Mouse (Mus musculus) adrenal gland, adult 10 weeks (tissue): ENCODE measurements around the gene Mcam. TPM values are rescaled to one million over a fixed set of nuclear protein-coding genes. Genes with fewer than 3 reads are reported as not detected.

Source experiments
- polyA plus RNA-seq: library from polyadenylated mRNA; stranded (reverse); fragments of 350-450 nt; fragmentation: Illumina TruSeq; extraction: RNeasy Lipid Tissue Mini Kit (QIAGEN cat#74804); gene quantifications from one replicate; pipeline ENCODE4 v1.2.3, GENCODE M21; 2014; ENCODE audit warnings: low read depth, low replicate concordance

Mcam gene
- 10.1 TPM for polyA plus RNA-seq

DNA sequence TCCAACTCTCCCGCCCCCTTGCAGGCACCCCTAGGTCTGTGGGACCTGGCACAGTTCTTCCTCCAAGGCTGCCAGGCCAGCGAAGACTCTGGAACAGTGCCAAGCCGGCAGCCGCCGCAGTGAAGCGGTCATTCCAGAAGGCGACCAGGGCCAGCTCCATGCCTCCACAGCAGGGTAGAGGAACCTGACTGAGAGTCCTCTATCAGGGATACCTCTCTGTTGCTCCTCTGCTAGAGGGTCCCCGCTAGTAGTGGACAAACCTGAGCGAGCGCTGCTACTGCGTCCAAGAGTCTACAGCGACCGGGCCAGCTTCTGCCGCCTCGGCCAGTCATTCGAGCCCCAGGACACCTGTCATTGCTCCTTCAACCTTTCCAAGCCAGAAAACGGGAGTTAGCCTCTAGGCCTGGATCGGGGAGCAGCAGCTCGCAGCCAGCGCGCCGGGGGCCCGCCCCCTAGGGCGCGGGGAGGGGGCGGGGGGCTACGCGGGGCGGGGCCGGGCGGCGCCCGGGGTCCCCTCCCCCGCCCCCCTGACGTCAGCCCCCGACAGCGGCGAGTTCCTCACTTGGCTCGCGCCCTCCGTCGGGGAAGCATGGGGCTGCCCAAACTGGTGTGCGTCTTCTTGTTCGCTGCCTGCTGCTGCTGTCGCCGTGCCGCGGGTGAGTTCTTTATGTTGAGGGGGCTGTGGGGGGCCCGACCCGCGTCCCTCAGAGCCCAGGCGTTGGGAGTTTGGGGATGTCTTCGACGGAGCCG lies at the start of gene Mcam:
Mcam (plus strand) TSS at position 369 of the 750 bp plus-strand sequence.

DNA sequence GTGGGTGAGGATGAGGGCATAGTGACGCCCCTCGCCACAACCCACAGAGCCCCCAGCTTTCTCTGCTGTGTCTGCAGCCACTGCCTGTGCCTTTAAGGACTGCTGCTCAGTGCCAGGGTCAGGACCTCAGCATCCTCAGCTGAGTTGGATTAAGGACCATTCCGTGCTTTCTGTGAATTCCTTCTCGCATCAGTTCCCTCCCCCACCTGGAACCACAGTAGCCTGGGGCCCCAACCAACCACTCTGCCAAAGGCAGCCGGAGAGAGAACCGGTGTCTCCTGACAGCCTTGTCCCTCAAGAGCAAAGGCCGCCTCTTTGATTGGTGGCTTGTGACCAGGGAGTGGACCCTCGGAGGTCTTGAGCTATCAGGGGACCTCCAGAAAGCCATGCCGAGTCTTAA lies 32.8 kb upstream of the Mcam start, which contains the start of gene Mfrp:
Mfrp (plus strand) TSS at position 240 of the 400 bp plus-strand sequence.

DNA sequence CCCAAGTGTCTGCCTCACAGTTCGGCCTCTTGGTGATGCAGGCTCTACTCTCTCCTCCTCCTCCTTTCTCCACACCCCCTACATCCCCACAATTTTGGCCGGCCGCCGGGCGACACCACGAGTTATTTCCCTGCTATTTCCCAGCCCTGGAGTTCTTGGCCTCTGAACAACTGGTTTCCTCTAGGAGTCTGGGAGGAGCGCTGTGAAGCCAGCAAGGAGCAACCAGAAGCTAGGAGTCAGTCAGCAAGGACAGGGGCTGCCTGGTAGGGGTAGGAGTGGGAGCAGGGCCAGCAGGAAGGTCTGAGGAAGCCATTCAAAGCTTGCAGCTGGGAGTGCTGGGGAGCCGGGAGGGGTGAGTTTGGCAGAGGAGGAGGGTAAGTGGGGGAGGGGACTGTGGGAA lies 27.2 kb upstream of the Mcam start, which contains the start of gene C1qtnf5:
C1qtnf5 (plus strand) TSS at position 136 of the 400 bp plus-strand sequence.

DNA sequence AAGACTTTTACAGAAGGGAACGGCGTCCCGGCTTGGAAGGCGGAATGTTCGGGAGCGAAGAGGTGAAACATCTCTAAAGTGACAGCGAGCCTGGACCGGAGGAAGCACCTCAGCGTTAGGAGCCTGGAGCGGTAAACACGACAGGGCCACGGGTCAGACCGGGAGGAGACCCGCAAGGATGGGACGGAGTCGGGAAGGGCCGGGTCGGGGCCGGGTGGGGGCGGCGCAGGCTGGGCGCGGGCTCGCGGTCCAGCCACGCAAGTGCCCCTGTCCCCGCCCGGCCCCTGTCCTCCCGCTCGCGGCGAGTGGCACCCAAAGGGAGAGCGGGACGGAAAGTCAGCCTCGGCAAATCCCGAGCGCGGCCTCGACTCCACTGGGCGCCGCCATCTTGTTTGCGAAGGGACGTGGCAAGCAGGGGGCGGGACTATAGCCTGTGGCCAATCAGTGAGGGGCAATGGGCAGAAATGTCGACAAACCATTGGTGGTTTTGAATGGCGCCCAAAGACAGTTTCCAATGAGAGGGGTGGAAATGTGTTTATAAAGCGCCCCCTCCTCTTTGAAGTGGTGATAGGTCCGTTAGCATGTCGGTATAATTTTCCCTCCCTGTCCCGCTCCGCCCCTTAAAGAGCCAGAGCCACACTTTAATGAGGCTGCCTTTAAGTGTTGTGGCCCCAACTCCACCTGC lies 21.0 kb upstream of the Mcam start, which contains the start of the genes Gm49380 and Rnf26:
Gm49380 (minus strand) TSS at position 396 of the 685 bp plus-strand sequence.
Rnf26 (minus strand) TSS at position 413 of the 685 bp plus-strand sequence.

Other genes with a start within 250 kb of the Mcam start
- 3.5 TPM for gene Thy1, start 91.1 kb upstream of the Mcam start, polyA plus RNA-seq
- 7.9 TPM for gene Usp2, start 67.4 kb upstream of the Mcam start, polyA plus RNA-seq
- not detected for gene Mfrp, start 32.7 kb upstream of the Mcam start, polyA plus RNA-seq
- not detected for gene C1qtnf5, start 27.2 kb upstream of the Mcam start, polyA plus RNA-seq
- 0.87 TPM for gene Gm49380, start 21.0 kb upstream of the Mcam start, polyA plus RNA-seq
- 2.0 TPM for gene Rnf26, start 21.0 kb upstream of the Mcam start, polyA plus RNA-seq
- gene Cbl, start 99.6 kb downstream of the Mcam start, polyA plus RNA-seq, result 31.5 TPM
- gene Ccdc153, start 106.2 kb downstream of the Mcam start, polyA plus RNA-seq, result not detected
- gene Pdzd3, start 117.0 kb downstream of the Mcam start, polyA plus RNA-seq, result not detected
- gene Nlrx1, start 134.1 kb downstream of the Mcam start, polyA plus RNA-seq, result 0.35 TPM
- gene Abcg4, start 154.1 kb downstream of the Mcam start, polyA plus RNA-seq, result 1.7 TPM
- 17.7 TPM for gene Hinfp, start 171.2 kb downstream of the Mcam start, polyA plus RNA-seq
- 2.2 TPM for gene C2cd2l, start 185.8 kb downstream of the Mcam start, polyA plus RNA-seq
- 12.7 TPM for gene Dpagt1, start 191.6 kb downstream of the Mcam start, polyA plus RNA-seq
- gene H2afx, start 200.2 kb downstream of the Mcam start, polyA plus RNA-seq, result 2.9 TPM
- gene Hmbs, start 209.8 kb downstream of the Mcam start, polyA plus RNA-seq, result 50.5 TPM
- gene Vps11, start 227.2 kb downstream of the Mcam start, polyA plus RNA-seq, result 25.8 TPM
- 25.3 TPM for gene Hyou1, start 245.0 kb downstream of the Mcam start, polyA plus RNA-seq